Mouse (Mus musculus) adrenal gland, postnatal 25 days (tissue): ENCODE measurements around the gene Smarce1. TPM values are rescaled to one million over a fixed set of nuclear protein-coding genes. Genes with fewer than 3 reads are reported as not detected.

Experiments used
- DNase-seq: peaks from one replicate; pipeline ENCODE4 v3.0.0; 2021; ENCODE audit warnings: mixed read lengths
- total RNA-seq: library from RNA; stranded (reverse); gene quantifications from 2 replicates; pipeline ENCODE4 v1.2.3, GENCODE M21; 2021

Gene Smarce1
- total RNA-seq, 1 experiment from 2014 or later, result 63.5 TPM

- DNase-seq, result no peak
Measured at GRCm38 (mm10) chr11:99169438-99169837, 61.4 kb downstream of the Smarce1 start.

- no peak for DNase-seq
Measured at GRCm38 (mm10) chr11:99168030-99168474, 62.8 kb downstream of the Smarce1 start.

DNA sequence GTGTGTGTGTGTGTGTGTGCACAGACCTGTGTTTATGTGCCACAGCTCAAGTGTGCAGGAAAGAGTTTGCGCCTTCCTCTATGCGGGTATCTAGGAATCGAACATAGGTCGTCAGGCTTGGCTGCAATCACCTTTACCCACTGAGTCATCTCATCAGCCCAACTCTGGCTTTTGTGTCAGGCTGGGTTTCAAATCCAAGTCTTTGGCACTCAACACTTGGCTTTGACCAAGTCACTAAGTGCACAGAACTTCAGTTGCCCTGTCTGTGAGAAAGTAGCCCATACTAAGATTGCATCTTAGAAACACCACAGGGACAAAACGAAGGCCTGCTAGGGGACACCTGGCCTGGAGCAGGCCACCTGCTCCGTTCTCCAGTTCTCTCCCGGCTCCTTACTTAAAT is 63.2 kb downstream of the Smarce1 start:
- DNase-seq, result no peak

DNA sequence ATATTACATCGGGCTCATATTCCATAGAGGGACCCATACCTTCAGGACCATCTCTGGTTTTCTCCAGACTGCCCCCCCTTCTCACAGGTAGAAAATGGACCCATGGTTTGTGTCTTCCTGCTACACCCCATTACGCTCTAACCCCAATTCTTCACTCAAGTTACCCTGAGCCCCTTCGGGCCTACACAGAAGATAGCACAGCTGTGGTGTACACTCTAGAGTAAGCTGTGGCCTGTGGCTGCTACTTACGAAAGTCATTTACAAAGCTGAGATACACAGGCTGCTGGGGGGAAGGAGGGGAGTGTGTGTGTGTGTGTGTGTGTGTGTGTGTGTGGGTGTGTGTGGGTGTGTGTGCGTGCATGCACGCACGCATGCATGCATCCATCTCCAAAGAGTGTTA is 64.6 kb downstream of the Smarce1 start:
- no peak for DNase-seq

- no peak for DNase-seq
Measured at GRCm38 (mm10) chr11:99165031-99165752, 65.6 kb downstream of the Smarce1 start.

- DNase-seq, result no peak
Measured at GRCm38 (mm10) chr11:99162972-99163686, 67.7 kb downstream of the Smarce1 start.

DNA sequence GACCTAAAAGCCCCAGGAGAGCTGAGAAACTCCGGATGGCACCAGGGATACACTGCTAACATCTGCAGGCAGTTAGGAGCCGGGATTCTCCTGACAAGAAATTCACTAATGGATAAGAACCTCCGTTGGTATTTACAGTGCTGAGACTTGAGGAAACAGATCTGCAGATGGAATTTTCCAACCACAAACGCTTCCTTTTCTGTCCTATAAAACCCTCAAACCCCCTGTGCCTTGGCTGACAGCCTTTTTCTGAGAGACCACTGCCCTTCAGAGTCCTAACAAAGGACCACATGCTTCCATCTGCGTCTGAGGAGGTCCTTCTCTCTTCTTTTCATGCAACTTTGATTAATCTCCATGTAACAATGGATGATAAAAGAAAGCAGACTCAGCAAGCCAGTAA is 69.2 kb downstream of the Smarce1 start:
- no peak for DNase-seq

DNA sequence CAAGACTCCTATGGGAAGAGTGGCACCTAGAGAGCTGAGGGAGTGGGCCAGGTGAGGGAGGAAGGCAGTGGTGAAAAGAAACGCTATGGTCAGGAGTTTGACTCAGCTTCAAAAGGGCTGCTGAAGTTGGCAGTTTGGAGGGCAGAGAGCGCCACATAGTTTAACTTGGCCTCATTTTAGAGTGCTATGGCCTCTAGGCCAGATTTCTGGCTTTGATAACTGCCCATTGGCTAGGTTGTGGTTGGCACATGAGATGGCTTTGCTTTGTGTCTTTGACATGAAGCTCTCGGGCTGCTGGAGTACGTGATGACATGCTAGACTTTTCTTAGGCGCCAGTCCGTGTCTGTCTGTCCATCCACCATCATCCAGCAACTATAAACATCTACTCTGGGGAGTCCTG is 70.6 kb downstream of the Smarce1 start:
- no peak for DNase-seq

Other genes starting within 250 kb of the Smarce1 start
- gene Gjd3, start 248.0 kb downstream of the Smarce1 start, total RNA-seq, result not detected in 2 replicates
- 28.2 and 39.3 TPM in 2 replicates for gene Top2a, start 206.8 kb downstream of the Smarce1 start, total RNA-seq
- 50.5 and 61.1 TPM in 2 replicates for gene Igfbp4, start 189.8 kb downstream of the Smarce1 start, total RNA-seq
- 0.12 TPM in 1 of 2 replicates, not detected in the other for gene Tns4, start 141.7 kb downstream of the Smarce1 start, total RNA-seq
- gene Ccr7, start 75.9 kb downstream of the Smarce1 start, total RNA-seq, result 0.21 TPM in 1 of 2 replicates, not detected in the other
- 1.4 and 2.4 TPM in 2 replicates for gene Krt222, start 13.1 kb upstream of the Smarce1 start, total RNA-seq
- not detected in 2 replicates for gene Krt24, start 54.2 kb upstream of the Smarce1 start, total RNA-seq
- not detected in 2 replicates for gene Krt25, start 91.9 kb upstream of the Smarce1 start, total RNA-seq
- not detected in 2 replicates for gene Krt26, start 106.9 kb upstream of the Smarce1 start, total RNA-seq
- gene Krt27, start 120.1 kb upstream of the Smarce1 start, total RNA-seq, result not detected in 2 replicates
- not detected in 2 replicates for gene Krt28, start 143.9 kb upstream of the Smarce1 start, total RNA-seq
- gene Krt10, start 158.3 kb upstream of the Smarce1 start, total RNA-seq, result 4.3 and 7.7 TPM in 2 replicates
- not detected in 2 replicates for gene Krt12, start 191.2 kb upstream of the Smarce1 start, total RNA-seq
- 0.15 TPM in 1 of 2 replicates, not detected in the other for gene Krt20, start 207.1 kb upstream of the Smarce1 start, total RNA-seq